Mouse (Mus musculus): Measurements from ENCODE around the gene Zfp157. TPM values are rescaled to one million over a fixed set of nuclear protein-coding genes. Genes with fewer than 3 reads are reported as not detected.

The Zfp157 gene
- polyA plus RNA-seq, 1 experiment from 2014 or later: 69.6 TPM

Other genes with a start within 250 kb of the Zfp157 start
- gene Mblac1, start 247.2 kb upstream of the Zfp157 start, polyA plus RNA-seq (2015; fragmentation: Nextera tagmentation; extraction: Ambion mirVana): 14.5 and 15.5 TPM in 2 replicates
- not detected in 2 replicates for gene Nxpe5, start 215.6 kb upstream of the Zfp157 start, polyA plus RNA-seq (2015; fragmentation: Nextera tagmentation; extraction: Ambion mirVana)
- 95.4 and 101 TPM in 2 replicates for gene Lamtor4, start 186.0 kb upstream of the Zfp157 start, polyA plus RNA-seq (2015; fragmentation: Nextera tagmentation; extraction: Ambion mirVana)
- gene BC037034, start 177.4 kb upstream of the Zfp157 start, polyA plus RNA-seq (2015; fragmentation: Nextera tagmentation; extraction: Ambion mirVana): 14.7 and 15.6 TPM in 2 replicates
- gene Gal3st4, start 168.6 kb upstream of the Zfp157 start, polyA plus RNA-seq (2015; fragmentation: Nextera tagmentation; extraction: Ambion mirVana): 1.8 and 2.3 TPM in 2 replicates
- 0.09 and 0.27 TPM in 2 replicates for gene Gm43720, start 161.5 kb upstream of the Zfp157 start, polyA plus RNA-seq (2015; fragmentation: Nextera tagmentation; extraction: Ambion mirVana)
- gene Gpc2, start 161.5 kb upstream of the Zfp157 start, polyA plus RNA-seq (2015; fragmentation: Nextera tagmentation; extraction: Ambion mirVana): 179 and 220 TPM in 2 replicates
- gene Stag3, start 161.2 kb upstream of the Zfp157 start, polyA plus RNA-seq (2015; fragmentation: Nextera tagmentation; extraction: Ambion mirVana): 11.7 and 13.1 TPM in 2 replicates
- gene Pvrig, start 99.5 kb upstream of the Zfp157 start, polyA plus RNA-seq (2015; fragmentation: Nextera tagmentation; extraction: Ambion mirVana): not detected in 2 replicates
- gene 1700123K08Rik, start 123.2 kb downstream of the Zfp157 start, polyA plus RNA-seq (2015; fragmentation: Nextera tagmentation; extraction: Ambion mirVana): not detected in 2 replicates
- gene Zfp68, start 178.3 kb downstream of the Zfp157 start, polyA plus RNA-seq (2015; fragmentation: Nextera tagmentation; extraction: Ambion mirVana): 75.8 and 80.6 TPM in 2 replicates
- gene A430033K04Rik, start 181.4 kb downstream of the Zfp157 start, polyA plus RNA-seq (2015; fragmentation: Nextera tagmentation; extraction: Ambion mirVana): 25.3 and 26.3 TPM in 2 replicates

Measured in midbrain, embryonic 16.5 days (tissue).